Mouse (Mus musculus) liver, embryonic 12.5 days (tissue): ENCODE results near the gene Spata31d1c. TPM values are rescaled to one million over a fixed set of nuclear protein-coding genes. Genes with fewer than 3 reads are reported as not detected.

ENCODE experiments used
- ATAC-seq: fragments of 200-750 bp; cut with Nextera tagmentation; 2 replicates; pipeline ENCODE4 v1.8.0; 2017; ENCODE audit warnings: moderate number of reproducible peaks, mild to moderate bottlenecking, moderate library complexity
- H3K27ac ChIP-seq: fragments of 300-500 bp; sonication (generic); 2 replicates; pipeline ENCODE4 v1.5.1; 2016; ENCODE audit warnings: mild to moderate bottlenecking
- H3K27me3 ChIP-seq: fragments of 300-500 bp; sonication (generic); replicated peaks from 2 replicates; pipeline ENCODE4 v1.6.1; 2016; ENCODE audit warnings: mild to moderate bottlenecking, moderate library complexity
- H3K36me3 ChIP-seq: fragments of 300-500 bp; sonication (generic); 2 replicates; pipeline ENCODE4 v1.6.1; 2016; ENCODE audit warnings: mild to moderate bottlenecking, moderate library complexity
- H3K4me1 ChIP-seq: fragments of 300-500 bp; sonication (generic); 2 replicates; pipeline ENCODE4 v1.6.1; 2016
- H3K4me2 ChIP-seq: fragments of 300-500 bp; sonication (generic); 2 replicates; pipeline ENCODE4 v1.6.1; 2016; ENCODE audit warnings: mild to moderate bottlenecking, moderate library complexity
- H3K4me3 ChIP-seq: fragments of 300-500 bp; sonication (generic); 2 replicates; pipeline ENCODE4 v1.5.1; 2016; ENCODE audit warnings: mild to moderate bottlenecking, moderate library complexity
- H3K9ac ChIP-seq: fragments of 300-500 bp; sonication (generic); 2 replicates; pipeline ENCODE4 v1.6.1; 2016; ENCODE audit warnings: mild to moderate bottlenecking, moderate library complexity
- H3K9me3 ChIP-seq: fragments of 300-500 bp; sonication (generic); replicated peaks from 2 replicates; pipeline ENCODE4 v1.6.1; 2016; ENCODE audit warnings: mild to moderate bottlenecking, moderate library complexity
- WGBS: fragments of 180-500 bp; shearing (Covaris S2); methylation state at CpG from one replicate; pipeline ENCODE4 v1.1.7; 2016; ENCODE audit not compliant: insufficient replicate concordance; 5-methylcytosine and 5-hydroxymethylcytosine counted together
- polyA plus RNA-seq: library from polyadenylated mRNA; unstranded; fragments of >200 nt; fragmentation: Nextera tagmentation; extraction: Ambion mirVana; gene quantifications from 2 replicates; pipeline ENCODE4 v1.2.1, GENCODE M21; 2016

The Spata31d1c gene
- not detected in 2 replicates for polyA plus RNA-seq

DNA sequence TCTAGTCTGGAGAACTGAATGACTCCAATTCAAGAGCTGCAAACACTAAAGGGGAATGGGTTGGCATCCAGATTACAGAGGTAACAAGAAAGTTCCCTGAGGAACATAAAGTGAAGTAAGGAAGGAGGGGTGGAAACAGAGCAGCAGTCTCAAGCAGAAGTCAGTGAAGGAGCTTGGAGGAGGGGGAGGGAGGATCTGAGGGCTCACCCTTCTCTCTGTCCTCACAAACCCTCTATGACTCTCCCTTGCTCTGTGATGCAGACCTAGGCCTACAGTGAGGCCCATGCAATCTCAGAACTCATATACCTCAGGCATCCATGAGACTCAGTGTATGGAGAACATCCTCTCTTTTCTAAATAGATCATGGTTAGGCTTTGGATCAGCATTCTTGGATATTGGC, at the start of gene Spata31d1c:
Spata31d1c (plus strand) TSS at position 301 of the 400 bp plus-strand sequence.
- H3K4me3 ChIP-seq, result no peak within 1 kb of the TSS
- H3K9me3 ChIP-seq, result no peaks in the 10 kb centered on the region
- ATAC-seq, result no peak
- H3K36me3 ChIP-seq, result no peaks in the 10 kb centered on the region
- H3K9ac ChIP-seq, result no peak within 1 kb of the TSS
- no peak within 1 kb of the TSS for H3K4me2 ChIP-seq
- H3K27ac ChIP-seq, result no peak within 1 kb of the TSS
- no peaks in the 10 kb centered on the region for H3K4me1 ChIP-seq
- no peaks in the 10 kb centered on the region for H3K27me3 ChIP-seq

- H3K27ac ChIP-seq, result no peak overlapping the region
- ATAC-seq, result peak; percentile 89
- H3K9me3 ChIP-seq, result no peaks in the 10 kb centered on the region; the same call in 1 of the 2 replicates
- H3K27me3 ChIP-seq, result no peaks in the 10 kb centered on the region
- no peak overlapping the region for H3K4me3 ChIP-seq
- no peaks in the 10 kb centered on the region for H3K36me3 ChIP-seq
- H3K4me2 ChIP-seq, result no peak overlapping the region
- no peak overlapping the region for H3K9ac ChIP-seq
- H3K4me1 ChIP-seq, result no peaks in the 10 kb centered on the region
Observed at GRCm38 (mm10) chr13:64988828-64989227, 44.0 kb upstream of the Spata31d1c start.

DNA sequence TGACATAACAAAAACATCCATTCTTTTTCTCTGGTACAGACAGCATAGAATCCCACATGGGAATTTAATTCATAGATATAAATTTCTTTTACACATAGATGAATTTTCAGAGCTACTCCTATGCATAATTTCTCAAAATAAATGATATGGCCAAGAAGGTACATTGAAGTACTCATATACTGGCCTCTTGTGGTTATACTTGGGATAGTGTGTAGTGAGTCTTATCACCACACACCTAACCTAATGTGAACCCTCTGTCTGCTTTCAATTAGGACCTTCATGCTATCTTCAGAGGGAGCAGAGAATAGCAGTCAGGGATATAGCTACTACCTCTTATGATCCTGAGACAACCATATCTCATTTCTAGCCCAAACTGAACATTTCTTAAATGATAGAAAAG, 27.4 kb upstream of the Spata31d1c start:
- no peaks in the 10 kb centered on the region for H3K27me3 ChIP-seq
- H3K9me3 ChIP-seq, result no peaks in the 10 kb centered on the region
- H3K9ac ChIP-seq, result no peak overlapping the region
- ATAC-seq, result no peak
- no peak overlapping the region for H3K4me3 ChIP-seq
- H3K27ac ChIP-seq, result no peak overlapping the region
- no peak overlapping the region for H3K4me2 ChIP-seq
- H3K4me1 ChIP-seq, result no peaks in the 10 kb centered on the region
- no peaks in the 10 kb centered on the region for H3K36me3 ChIP-seq

DNA sequence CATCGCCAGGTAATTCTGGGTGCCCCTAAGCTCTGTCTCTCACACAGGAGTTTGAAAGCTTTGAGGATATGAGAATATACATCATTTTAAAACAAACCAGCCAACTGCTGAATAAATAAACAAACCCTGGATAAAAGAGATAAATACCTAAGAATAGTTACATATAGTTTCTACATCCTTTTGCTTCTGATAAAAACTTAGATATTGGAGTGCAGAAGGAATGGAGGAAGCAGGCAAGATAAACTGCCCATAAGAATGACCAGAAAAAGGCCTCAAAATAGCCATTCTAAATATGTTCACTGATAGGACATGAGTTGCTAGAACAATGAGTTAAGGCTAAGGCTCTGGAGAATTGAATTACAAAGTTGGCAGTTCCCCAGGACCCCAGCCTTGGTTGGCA, 26.1 kb upstream of the Spata31d1c start:
- ATAC-seq, result no peak
- no peak overlapping the region for H3K9ac ChIP-seq
- H3K27ac ChIP-seq, result no peak overlapping the region
- H3K4me1 ChIP-seq, result no peaks in the 10 kb centered on the region
- H3K4me2 ChIP-seq, result no peak overlapping the region
- no peak overlapping the region for H3K4me3 ChIP-seq
- H3K9me3 ChIP-seq, result no peaks in the 10 kb centered on the region
- H3K36me3 ChIP-seq, result no peaks in the 10 kb centered on the region
- H3K27me3 ChIP-seq, result no peaks in the 10 kb centered on the region
- 67% methylated on average over 1 of the region's 1 CpGs for WGBS

- Histone ChIP-seq H3K27me3 (no peaks in the 10 kb centered on the region), H3K4me3 (no peak overlapping the region), H3K4me1 (no peaks in the 10 kb centered on the region), H3K4me2 (no peak overlapping the region), H3K9ac (no peak overlapping the region), H3K36me3 (no peaks in the 10 kb centered on the region), H3K27ac (no peak overlapping the region), H3K9me3 (no peaks in the 10 kb centered on the region)
- no peak for ATAC-seq
- 56% methylated on average over 1 of the region's 1 CpGs for whole genome bisulfite sequencing
Observed at GRCm38 (mm10) chr13:65007971-65008370, 24.9 kb upstream of the Spata31d1c start.

GRCm38 (mm10) chr13:65011052-65011738, 21.7 kb upstream of the Spata31d1c start:
- no peak overlapping the region for H3K4me3 ChIP-seq
- WGBS, result 55% methylated on average over 4 of the region's 4 CpGs
- ATAC-seq, result peak; percentile 83
- no peak overlapping the region for H3K4me2 ChIP-seq
- no peak overlapping the region for H3K9ac ChIP-seq
- no peaks in the 10 kb centered on the region for H3K4me1 ChIP-seq
- H3K27me3 ChIP-seq, result no peaks in the 10 kb centered on the region
- no peaks in the 10 kb centered on the region for H3K9me3 ChIP-seq
- no peaks in the 10 kb centered on the region for H3K36me3 ChIP-seq
- no peak overlapping the region for H3K27ac ChIP-seq

GRCm38 (mm10) chr13:65035057-65035456, 2.2 kb downstream of the Spata31d1c start:
- Histone ChIP-seq H3K4me2 (no peak overlapping the region), H3K4me3 (no peak overlapping the region), H3K36me3 (no peaks in the 10 kb centered on the region), H3K27me3 (no peaks in the 10 kb centered on the region), H3K9me3 (no peaks in the 10 kb centered on the region), H3K4me1 (no peaks in the 10 kb centered on the region), H3K27ac (no peak overlapping the region), H3K9ac (no peak overlapping the region)
- WGBS, result 50% methylated on average over 4 of the region's 4 CpGs
- no peak for ATAC-seq

- Histone ChIP-seq H3K4me1 (no peaks in the 10 kb centered on the region), H3K9ac (no peak within 1 kb of the TSS), H3K9me3 (no peaks in the 10 kb centered on the region), H3K27ac (no peak within 1 kb of the TSS), H3K4me2 (no peak within 1 kb of the TSS), H3K36me3 (no peaks in the 10 kb centered on the region), H3K4me3 (no peak within 1 kb of the TSS), H3K27me3 (no peaks in the 10 kb centered on the region)
- ATAC-seq, result no peak
- 71% methylated on average over 9 of the region's 9 CpGs for WGBS
Observed at GRCm38 (mm10) chr13:65052660-65053059, 19.8 kb downstream of the Spata31d1c start, which contains the start of gene Prss47. TSS of gene Prss47 (minus strand) at chr13:65052760.

- Histone ChIP-seq H3K36me3 (peaks cover 57% of the 10 kb centered on the region), H3K27me3 (no peaks in the 10 kb centered on the region), H3K4me3 (no peak overlapping the region), H3K9me3 (no peaks in the 10 kb centered on the region), H3K4me1 (no peaks in the 10 kb centered on the region), H3K9ac (no peak overlapping the region), H3K4me2 (no peak overlapping the region), H3K27ac (no peak overlapping the region)
- ATAC-seq, result no peak
- 66% methylated on average over 2 of the region's 2 CpGs for WGBS
Observed at GRCm38 (mm10) chr13:65069969-65070368, 37.1 kb downstream of the Spata31d1c start.

Other genes with a start within 250 kb of the Spata31d1c start
- 0.05 and 0.06 TPM in 2 replicates for gene Cntnap3, start 129.1 kb upstream of the Spata31d1c start, polyA plus RNA-seq
- not detected in 2 replicates for gene Spata31, start 115.7 kb upstream of the Spata31d1c start, polyA plus RNA-seq
- not detected in 2 replicates for gene Prss47, start 19.7 kb downstream of the Spata31d1c start, polyA plus RNA-seq
- 54.8 and 55.2 TPM in 2 replicates for gene Mfsd14b, start 79.9 kb downstream of the Spata31d1c start, polyA plus RNA-seq
- not detected in 2 replicates for gene Olfr465-ps1, start 105.0 kb downstream of the Spata31d1c start, polyA plus RNA-seq
- not detected in 2 replicates for gene Olfr466, start 117.2 kb downstream of the Spata31d1c start, polyA plus RNA-seq
- gene Nlrp4f, start 172.9 kb downstream of the Spata31d1c start, polyA plus RNA-seq, result not detected in 2 replicates
- not detected in 2 replicates for gene Gm10775, start 226.5 kb downstream of the Spata31d1c start, polyA plus RNA-seq
- 6.0 and 6.4 TPM in 2 replicates for gene Zfp369, start 245.8 kb downstream of the Spata31d1c start, polyA plus RNA-seq